Comparison of ENCODE assay signal across 15 mouse cellular contexts in the genomic region with DNA sequence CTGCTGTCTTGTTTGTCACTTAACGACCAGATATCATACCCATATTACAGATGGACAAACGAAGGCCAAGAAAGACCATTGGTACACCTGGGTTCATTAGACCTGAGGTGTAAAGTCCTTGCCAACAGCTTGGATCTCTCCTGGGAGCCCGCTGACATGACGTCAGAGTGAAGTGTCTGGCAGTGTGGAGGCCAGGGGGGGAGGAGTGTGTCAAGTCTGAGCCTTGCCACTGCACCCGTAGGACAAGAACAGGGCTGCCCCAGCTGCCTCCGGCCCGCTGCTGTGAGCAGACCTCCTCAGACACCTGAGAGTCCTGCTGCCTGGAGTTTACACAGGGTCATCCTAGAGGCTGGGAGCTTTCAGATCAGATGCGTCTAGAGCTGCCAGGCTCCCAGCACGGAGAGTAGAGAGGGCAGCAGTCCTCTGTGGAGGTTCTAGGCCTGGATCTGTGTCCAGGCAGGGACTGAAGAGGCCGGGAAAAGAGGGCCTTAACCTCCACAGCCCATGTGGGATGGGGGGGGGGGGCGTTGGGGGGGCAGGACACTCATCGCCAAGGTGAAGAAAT. TPM values are rescaled to one million over a fixed set of nuclear protein-coding genes. Genes with fewer than 3 reads are reported as not detected.
A peak's percentile ranks its signal among the peaks of the same experiment; 100 is the strongest.
DNase-seq lines count a peak whose midpoint lies in the region; ATAC-seq and TF ChIP-seq lines count a peak whose summit lies in the region.
"Had no signal": no experiment of that assay in that cellular context is flagged by ENCODE, and none has a peak within 500 bp of the region (broad histone marks: within the 10 kb centered on the region; RNA-seq: fewer than 3 reads in every experiment).

No protein-coding gene starts in this region.

- no peak overlapping the region for H3K4me3 ChIP-seq in heart, embryonic 11.5 days (ENCODE audit: low read depth, low read length)
- no peak overlapping the region for H3K4me3 ChIP-seq in kidney, embryonic 14.5 days (ENCODE audit: low read length)
- H3K4me3 ChIP-seq in limb, embryonic 14.5 days (replicated peaks; ENCODE audit: low read length) = no peak overlapping the region
- H3K4me3 ChIP-seq: embryonic facial prominence, embryonic 13.5 days; midbrain, embryonic 10.5 days had no signal

- WGBS in heart, embryonic 11.5 days (ENCODE audit: insufficient replicate concordance) = 57% methylated on average over 12 of the region's 12 CpGs
- 71% methylated on average over 11 of the region's 12 CpGs for WGBS in kidney, embryonic 14.5 days
- WGBS in limb, embryonic 14.5 days = 62% methylated on average over 12 of the region's 12 CpGs

- H3K27me3 ChIP-seq in heart, embryonic 11.5 days (ENCODE audit: control insufficient read depth, insufficient read depth, low read length) = no peaks in the 10 kb centered on the region
- H3K27me3 ChIP-seq in kidney, embryonic 14.5 days (ENCODE audit: control insufficient read depth, insufficient read depth, low read length) = no peaks in the 10 kb centered on the region
- H3K27me3 ChIP-seq in limb, embryonic 14.5 days (ENCODE audit: control insufficient read depth, insufficient read depth, low read length) = no peaks in the 10 kb centered on the region
- H3K27me3 ChIP-seq: embryonic facial prominence, embryonic 13.5 days had no signal

- H3K4me2 ChIP-seq in heart, embryonic 11.5 days = no peak overlapping the region
- H3K4me2 ChIP-seq in kidney, embryonic 14.5 days (replicated peaks; ENCODE audit: low read depth, low read length) = no peak overlapping the region
- no peak overlapping the region for H3K4me2 ChIP-seq in limb, embryonic 14.5 days (replicated peaks; ENCODE audit: low read depth, low read length, severe bottlenecking)
- H3K4me2 ChIP-seq: embryonic facial prominence, embryonic 13.5 days had no signal

- H3K4me1 ChIP-seq in heart, embryonic 11.5 days (ENCODE audit: control insufficient read depth, insufficient read depth, low read length) = peaks cover 44% of the 10 kb centered on the region
- H3K4me1 ChIP-seq in kidney, embryonic 14.5 days (ENCODE audit: control insufficient read depth, insufficient read depth, low read length) = no peaks in the 10 kb centered on the region
- peaks cover 8% of the 10 kb centered on the region; the same call in 1 of the 2 replicates for H3K4me1 ChIP-seq in limb, embryonic 14.5 days (ENCODE audit: control insufficient read depth, insufficient read depth, low read length)

- ATAC-seq in heart, embryonic 11.5 days (replicated peaks; ENCODE audit: insufficient number of reproducible peaks, low FRiP score, low TSS enrichment) = peak; percentile 23; the same call in 1 of the 2 replicates
- 0 out of 2 replicates have a peak, but pooled peaks have one; percentile 24 for ATAC-seq in kidney, embryonic 14.5 days (ENCODE audit: low FRiP score, low TSS enrichment)
- 0 out of 2 replicates have a peak, but pooled peaks have one; percentile 17 for ATAC-seq in limb, embryonic 14.5 days (ENCODE audit: low FRiP score, low read depth)

- no peaks in the 10 kb centered on the region for H3K9me3 ChIP-seq in heart, embryonic 11.5 days (replicated peaks; ENCODE audit: control insufficient read depth, low read length)
- H3K9me3 ChIP-seq in kidney, embryonic 14.5 days (ENCODE audit: control insufficient read depth, low read length) = no peaks in the 10 kb centered on the region
- H3K9me3 ChIP-seq in limb, embryonic 14.5 days (ENCODE audit: control insufficient read depth, low read length) = no peaks in the 10 kb centered on the region
- H3K9me3 ChIP-seq: embryonic facial prominence, embryonic 13.5 days; G1E; midbrain, embryonic 10.5 days had no signal

- TF ChIP-seq POLR2A in limb, embryonic 14.5 days (IDR thresholded peaks at IDR 0.05; ENCODE audit: borderline replicate concordance, extremely low read depth, insufficient read depth, insufficient read length) = no peak

- H3K36me3 ChIP-seq in heart, embryonic 11.5 days (ENCODE audit: control insufficient read depth, insufficient read depth, low read length) = peaks cover 2% of the 10 kb centered on the region; the same call in 1 of the 2 replicates
- H3K36me3 ChIP-seq in kidney, embryonic 14.5 days (ENCODE audit: control insufficient read depth, insufficient read depth, low read length) = peaks cover 9% of the 10 kb centered on the region; the same call in 1 of the 2 replicates
- peaks cover 10% of the 10 kb centered on the region; the same call in 1 of the 2 replicates for H3K36me3 ChIP-seq in limb, embryonic 14.5 days (ENCODE audit: control insufficient read depth, insufficient read depth, low read length)
- H3K36me3 ChIP-seq: midbrain, embryonic 10.5 days had no signal

- H3K27ac ChIP-seq in heart, embryonic 11.5 days (ENCODE audit: low read depth, low read length) = peak overlapping the region; percentile 22; the same call in 1 of the 2 replicates
- H3K27ac ChIP-seq in kidney, embryonic 14.5 days (ENCODE audit: low read depth, low read length) = no peak overlapping the region
- H3K27ac ChIP-seq in limb, embryonic 14.5 days (replicated peaks; ENCODE audit: low read depth, low read length) = no peak overlapping the region
- H3K27ac ChIP-seq: embryonic facial prominence, embryonic 13.5 days had no signal

- no peak for DNase-seq in heart, postnatal 4 days
- DNase-seq in kidney, adult 11 months = no peak
- peak; percentile 11 for DNase-seq in thymus, postnatal 0 days (ENCODE audit: low spot score)
- DNase-seq in thymus, postnatal 36 days = no peak
- DNase-seq in limb, embryonic 14.5 days (ENCODE audit: low spot score) = no peak
- DNase-seq in ovary, adult 18-20 months (ENCODE audit: low spot score) = no peak
- DNase-seq: adrenal gland, adult 2 months; cerebellum, adult 2 months; lung, postnatal 36 days; right cerebral cortex, adult 18-20 months had no signal

- H3K9ac ChIP-seq in heart, embryonic 11.5 days (ENCODE audit: low read depth, low read length) = 0 out of 2 replicates have a peak overlapping the region, but pooled peaks have one; percentile 22
- no peak overlapping the region for H3K9ac ChIP-seq in kidney, embryonic 14.5 days (ENCODE audit: low read depth, low read length)
- no peak overlapping the region for H3K9ac ChIP-seq in limb, embryonic 14.5 days (ENCODE audit: low read depth, low read length, severe bottlenecking)
- H3K9ac ChIP-seq: embryonic facial prominence, embryonic 13.5 days had no signal

RNA-seq across cellular contexts. Expression of gene Endou, which starts 12.9 kb away (rescaled TPM):
- 0.20 TPM in 1 of 2 replicates, not detected in the other for polyA plus RNA-seq in heart, embryonic 11.5 days (2014; fragmentation: Nextera tagmentation; extraction: Ambion mirVana)
- total RNA-seq in heart, postnatal 4 days (2021) = 1 to 10 TPM; 3.5 to 4.6 TPM
- polyA plus RNA-seq in kidney, embryonic 14.5 days (2014; fragmentation: Nextera tagmentation; extraction: Ambion mirVana) = 0.20 and 0.34 TPM in 2 replicates
- polyA plus RNA-seq in thymus, postnatal 0 days (2015; fragmentation: Nextera tagmentation; extraction: Ambion mirVana) = 159 and 186 TPM in 2 replicates
- 7.1 and 9.4 TPM in 2 replicates for polyA plus RNA-seq in limb, embryonic 14.5 days (2012; rRNA removed)
- 8.7 and 11.6 TPM in 2 replicates for polyA plus RNA-seq in limb, embryonic 14.5 days (2014; fragmentation: Nextera tagmentation; extraction: Ambion mirVana)
- polyA plus RNA-seq: G1E had no signal

RNA-seq across cellular contexts. Expression of gene Rapgef3, which starts 23.7 kb away (rescaled TPM):
- 8.3 and 8.5 TPM in 2 replicates for polyA plus RNA-seq in heart, embryonic 11.5 days (2014; fragmentation: Nextera tagmentation; extraction: Ambion mirVana)
- 10 to 100 TPM; 32.7 to 33.4 TPM for total RNA-seq in heart, postnatal 4 days (2021)
- polyA plus RNA-seq in kidney, embryonic 14.5 days (2014; fragmentation: Nextera tagmentation; extraction: Ambion mirVana) = 11.9 and 15.7 TPM in 2 replicates
- 61.7 and 72.6 TPM in 2 replicates for polyA plus RNA-seq in thymus, postnatal 0 days (2015; fragmentation: Nextera tagmentation; extraction: Ambion mirVana)
- polyA plus RNA-seq in limb, embryonic 14.5 days (2012; rRNA removed) = 21.7 and 30.9 TPM in 2 replicates
- polyA plus RNA-seq in limb, embryonic 14.5 days (2014; fragmentation: Nextera tagmentation; extraction: Ambion mirVana) = 8.0 and 8.4 TPM in 2 replicates

RNA-seq across cellular contexts. Expression of gene Slc48a1, which starts 34.3 kb away (rescaled TPM):
- 45.1 and 51.1 TPM in 2 replicates for polyA plus RNA-seq in heart, embryonic 11.5 days (2014; fragmentation: Nextera tagmentation; extraction: Ambion mirVana)
- 10 to 100 TPM; 58.7 to 59.2 TPM for total RNA-seq in heart, postnatal 4 days (2021)
- 34.4 and 36.1 TPM in 2 replicates for polyA plus RNA-seq in kidney, embryonic 14.5 days (2014; fragmentation: Nextera tagmentation; extraction: Ambion mirVana)
- polyA plus RNA-seq in thymus, postnatal 0 days (2015; fragmentation: Nextera tagmentation; extraction: Ambion mirVana) = 44.5 and 48.3 TPM in 2 replicates
- polyA plus RNA-seq in limb, embryonic 14.5 days (2012; rRNA removed) = 23.4 and 29.1 TPM in 2 replicates
- 46.2 and 47.3 TPM in 2 replicates for polyA plus RNA-seq in limb, embryonic 14.5 days (2014; fragmentation: Nextera tagmentation; extraction: Ambion mirVana)

RNA-seq across cellular contexts. Expression of gene Rpap3, which starts 38.4 kb away (rescaled TPM):
- polyA plus RNA-seq in heart, embryonic 11.5 days (2014; fragmentation: Nextera tagmentation; extraction: Ambion mirVana) = 30.4 and 30.5 TPM in 2 replicates
- 10 to 100 TPM; 16.0 to 19.7 TPM for total RNA-seq in heart, postnatal 4 days (2021)
- polyA plus RNA-seq in kidney, embryonic 14.5 days (2014; fragmentation: Nextera tagmentation; extraction: Ambion mirVana) = 37.2 and 47.2 TPM in 2 replicates
- 31.1 and 31.7 TPM in 2 replicates for polyA plus RNA-seq in thymus, postnatal 0 days (2015; fragmentation: Nextera tagmentation; extraction: Ambion mirVana)
- polyA plus RNA-seq in limb, embryonic 14.5 days (2012; rRNA removed) = 15.2 and 22.7 TPM in 2 replicates
- 31.1 and 31.4 TPM in 2 replicates for polyA plus RNA-seq in limb, embryonic 14.5 days (2014; fragmentation: Nextera tagmentation; extraction: Ambion mirVana)

Comparison
In these comparisons a context has a peak if more than half of its experiments do, and no peak if none do; other contexts are left out.
1. RNA of gene Endou, which starts 12.9 kb away (polyA plus RNA-seq): 159 to 186 TPM in thymus, postnatal 0 days; 7.1 to 11.6 TPM in limb, embryonic 14.5 days, 0.20 to 0.34 TPM in kidney, embryonic 14.5 days and 0.20 TPM in heart, embryonic 11.5 days; every median in the first group is over 10 times any median in the second.
2. Peak in every context shown above with its lines, with median percentiles within 50 percentile points of each other: ATAC-seq.